Mouse (Mus musculus) myocyte (in vitro differentiated cells): Measurements from ENCODE around the gene Sox6. TPM values are rescaled to one million over a fixed set of nuclear protein-coding genes. Genes with fewer than 3 reads are reported as not detected.

Experiments used
- H3K27me3 ChIP-seq: one replicate; pipeline ENCODE4 v1.6.1; 2011; ENCODE audit not compliant: control insufficient read depth, insufficient read depth, insufficient read length
- H3K36me3 ChIP-seq: one replicate; pipeline ENCODE4 v1.6.1; 2011; ENCODE audit not compliant: control insufficient read depth, insufficient read depth
- H3K4me2 ChIP-seq: one replicate; pipeline ENCODE4 v1.6.1; 2011; ENCODE audit warnings: low read depth, control low read depth
- H3K4me3 ChIP-seq: one replicate; pipeline ENCODE4 v1.5.1; 2011; ENCODE audit warnings: mild to moderate bottlenecking, control low read depth, moderate library complexity
- H3K79me2 ChIP-seq: one replicate; pipeline ENCODE4 v1.6.1; 2011; ENCODE audit not compliant: control insufficient read depth, insufficient read depth
- H3ac ChIP-seq: one replicate; pipeline ENCODE4 v1.6.1; 2011; ENCODE audit not compliant: control insufficient read depth, insufficient read length
- CEBPB ChIP-seq: IDR thresholded peaks from 2 replicates; pipeline ENCODE4 v1.6.1; 2011; ENCODE audit warnings: mild to moderate bottlenecking, moderate library complexity; ENCODE audit not compliant: poor library complexity, insufficient read depth, severe bottlenecking
- E2F4 ChIP-seq: IDR thresholded peaks from one replicate; pipeline ENCODE4 v1.6.1; 2011; ENCODE audit warnings: mild to moderate bottlenecking, control low read depth, moderate library complexity; ENCODE audit not compliant: insufficient read depth
- MAX ChIP-seq: IDR thresholded peaks from one replicate; pipeline ENCODE4 v1.6.1; 2011; ENCODE audit warnings: low read depth, mild to moderate bottlenecking, control low read depth
- MYOD1 ChIP-seq, 3 experiments: IDR thresholded peaks; one replicate each; pipeline ENCODE4 v1.6.1; 2011; ENCODE audit warnings: control low read depth in 2 of 3, low read depth in 2 of 3, mild to moderate bottlenecking in 2 of 3, moderate library complexity in 1 of 3; ENCODE audit not compliant: insufficient read length in 2 of 3, control insufficient read depth in 1 of 3
- MYOG ChIP-seq, 3 experiments: IDR thresholded peaks; one replicate each; pipeline ENCODE4 v1.6.1; 2011; ENCODE audit warnings: control low read depth in 2 of 3, low read depth in 2 of 3, mild to moderate bottlenecking in 2 of 3; ENCODE audit not compliant: insufficient read length in 2 of 3, control insufficient read depth in 1 of 3, insufficient read depth in 1 of 3
- POLR2A ChIP-seq: IDR thresholded peaks from one replicate; pipeline ENCODE4 v1.6.1; 2011; ENCODE audit warnings: low read depth, mild to moderate bottlenecking, control low read depth, moderate library complexity; ENCODE audit not compliant: insufficient read length
- POLR2AphosphoS2 ChIP-seq: IDR thresholded peaks from one replicate; pipeline ENCODE4 v1.6.1; 2011; ENCODE audit warnings: low read depth, control low read depth; ENCODE audit not compliant: insufficient read length
- REST ChIP-seq: IDR thresholded peaks from one replicate; pipeline ENCODE4 v1.6.1; 2011; ENCODE audit warnings: mild to moderate bottlenecking, control low read depth, moderate library complexity; ENCODE audit not compliant: insufficient read depth, insufficient read length
- SRF ChIP-seq: IDR thresholded peaks from one replicate; pipeline ENCODE4 v1.6.1; 2011; ENCODE audit warnings: low read depth; ENCODE audit not compliant: control insufficient read depth, insufficient read length
- TCF12 ChIP-seq: IDR thresholded peaks from one replicate; pipeline ENCODE4 v1.6.1; 2011; ENCODE audit warnings: mild to moderate bottlenecking, control low read depth; ENCODE audit not compliant: poor library complexity, insufficient read depth, severe bottlenecking
- TCF3 ChIP-seq: IDR thresholded peaks from one replicate; pipeline ENCODE4 v1.6.1; 2011; ENCODE audit warnings: low read depth, control low read depth; ENCODE audit not compliant: insufficient read length
- USF1 ChIP-seq: IDR thresholded peaks from one replicate; pipeline ENCODE4 v1.6.1; 2011; ENCODE audit warnings: low read depth, mild to moderate bottlenecking, control low read depth, moderate library complexity
- polyA plus RNA-seq: library from polyadenylated mRNA; unstranded; fragments of >200 nt; fragmentation: generic; extraction: Trizol; gene quantifications from one replicate; pipeline ENCODE4 v1.2.1, GENCODE M21; 2012; ENCODE audit warnings: missing spikeins

The Sox6 gene
- polyA plus RNA-seq, 1 experiment = 0.11 TPM

DNA sequence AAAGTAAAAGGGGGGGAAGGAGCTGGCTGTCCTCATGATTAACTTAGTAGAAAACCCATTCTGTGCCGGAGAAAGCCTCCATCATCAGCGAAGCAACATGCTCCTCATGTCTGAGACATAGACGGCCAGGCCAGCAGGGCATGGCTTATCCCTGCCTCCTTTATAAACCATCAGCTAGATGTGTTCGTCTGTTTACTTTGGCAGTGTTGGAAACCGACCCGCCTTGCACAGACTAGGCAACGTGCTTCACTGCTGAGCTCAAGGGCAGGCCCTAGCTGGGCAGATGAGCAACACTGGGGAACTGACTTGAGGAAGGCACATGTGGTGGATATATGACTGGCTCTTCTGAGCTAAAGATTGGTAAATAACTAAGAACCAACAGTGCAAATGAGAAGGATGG is 538.4 kb downstream of the Sox6 start:
- Histone ChIP-seq H3K4me3 (no peak overlapping the region), H3K36me3 (no peaks in the 10 kb centered on the region), H3ac (no peak overlapping the region), H3K4me2 (no peak overlapping the region), H3K79me2 (no peaks in the 10 kb centered on the region), H3K27me3 (no peaks in the 10 kb centered on the region)
- no peak for TF ChIP-seq USF1

DNA sequence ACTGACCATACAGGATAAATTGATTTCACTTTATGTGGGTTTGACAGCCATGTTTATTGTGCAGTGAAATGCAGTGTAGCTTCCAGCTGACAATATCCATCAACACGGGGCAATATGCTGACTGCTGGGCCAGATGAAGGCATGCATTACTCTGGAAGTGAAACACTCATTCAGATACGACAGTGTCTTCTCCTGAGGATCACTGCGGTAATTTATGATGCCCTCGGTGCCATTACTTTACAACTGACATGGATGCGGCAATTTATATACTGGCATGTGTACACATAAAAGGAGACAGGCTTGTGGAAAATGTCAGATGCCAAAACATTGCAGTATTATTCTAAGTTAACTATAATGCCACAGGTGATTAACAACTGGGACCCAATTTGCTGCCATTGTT is 546.9 kb downstream of the Sox6 start:
- no peaks in the 10 kb centered on the region for H3K36me3 ChIP-seq
- no peaks in the 10 kb centered on the region for H3K79me2 ChIP-seq
- no peak overlapping the region for H3K4me2 ChIP-seq
- no peaks in the 10 kb centered on the region for H3K27me3 ChIP-seq
- H3K4me3 ChIP-seq = no peak overlapping the region
- no peak overlapping the region for H3ac ChIP-seq
- TF ChIP-seq POLR2AphosphoS2 (no peak), USF1 (no peak), POLR2A (no peak), MYOG (IDR thresholded peaks at IDR 0.05; ENCODE audit: control insufficient read depth in 1 of 3, insufficient read depth in 1 of 3, insufficient read length in 2 of 3, low read depth in 2 of 3) (no peak), TCF12 (no peak), TCF3 (no peak), MYOD1 (IDR thresholded peaks at IDR 0.05; ENCODE audit: control insufficient read depth in 1 of 3, insufficient read length in 2 of 3, low read depth in 2 of 3) (no peak), CEBPB (no peak), MAX (no peak)

DNA sequence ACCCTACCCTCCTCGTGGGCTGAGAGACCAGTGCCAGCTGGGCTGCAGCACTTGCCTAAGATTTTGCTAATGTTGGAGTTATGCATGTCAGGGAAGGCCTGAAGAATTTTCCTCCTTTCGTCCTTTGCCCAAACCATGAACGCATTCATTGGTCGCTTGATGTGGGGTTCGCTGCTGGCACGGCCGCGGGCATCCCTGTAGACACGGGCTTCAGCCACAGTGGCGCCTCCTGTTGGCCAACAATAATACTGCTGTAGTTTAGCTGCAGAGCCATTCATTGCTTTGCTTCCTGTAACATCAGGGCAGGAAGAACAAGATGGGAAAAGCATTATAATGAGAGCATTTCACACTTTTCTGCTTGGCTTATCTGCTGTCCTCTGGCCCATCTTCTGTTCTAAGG is 549.0 kb downstream of the Sox6 start:
- Histone ChIP-seq H3K79me2 (no peaks in the 10 kb centered on the region), H3K27me3 (no peaks in the 10 kb centered on the region), H3K36me3 (no peaks in the 10 kb centered on the region), H3K4me3 (no peak overlapping the region), H3K4me2 (no peak overlapping the region), H3ac (no peak overlapping the region)
- TF ChIP-seq TCF12 (no peak), USF1 (no peak), CEBPB (no peak), POLR2AphosphoS2 (no peak), MYOG (IDR thresholded peaks at IDR 0.05; ENCODE audit: control insufficient read depth in 1 of 3, insufficient read depth in 1 of 3, insufficient read length in 2 of 3, low read depth in 2 of 3) (no peak)

DNA sequence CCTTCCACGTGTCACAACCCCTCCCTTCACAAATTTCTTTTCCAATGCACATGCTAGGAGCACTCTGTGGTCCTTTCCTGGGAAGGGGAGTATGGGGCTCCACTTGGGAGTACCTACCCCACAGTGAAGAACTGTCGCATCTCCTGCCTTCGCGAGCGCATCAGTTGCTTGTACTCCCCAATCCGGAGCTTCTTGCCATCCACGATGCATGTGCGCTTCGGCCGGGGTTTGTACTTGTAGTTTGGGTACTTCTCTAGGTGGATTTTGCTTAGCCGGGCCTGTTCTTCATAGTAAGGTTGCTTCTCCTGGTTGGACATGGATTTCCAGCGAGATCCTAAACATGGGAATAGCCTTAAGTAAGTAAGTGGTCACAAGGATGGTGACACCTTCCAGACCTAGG is 552.2 kb downstream of the Sox6 start:
- TF ChIP-seq MAX (no peak), REST (no peak), TCF3 (no peak), SRF (no peak), USF1 (no peak), POLR2AphosphoS2 (no peak), POLR2A (no peak), MYOD1 (IDR thresholded peaks at IDR 0.05; ENCODE audit: control insufficient read depth in 1 of 3, insufficient read length in 2 of 3, low read depth in 2 of 3) (no peak), TCF12 (no peak), CEBPB (no peak)
- no peaks in the 10 kb centered on the region for H3K79me2 ChIP-seq
- H3K27me3 ChIP-seq = no peaks in the 10 kb centered on the region
- H3ac ChIP-seq = no peak overlapping the region
- H3K4me3 ChIP-seq = no peak overlapping the region
- H3K4me2 ChIP-seq = no peak overlapping the region
- no peaks in the 10 kb centered on the region for H3K36me3 ChIP-seq

DNA sequence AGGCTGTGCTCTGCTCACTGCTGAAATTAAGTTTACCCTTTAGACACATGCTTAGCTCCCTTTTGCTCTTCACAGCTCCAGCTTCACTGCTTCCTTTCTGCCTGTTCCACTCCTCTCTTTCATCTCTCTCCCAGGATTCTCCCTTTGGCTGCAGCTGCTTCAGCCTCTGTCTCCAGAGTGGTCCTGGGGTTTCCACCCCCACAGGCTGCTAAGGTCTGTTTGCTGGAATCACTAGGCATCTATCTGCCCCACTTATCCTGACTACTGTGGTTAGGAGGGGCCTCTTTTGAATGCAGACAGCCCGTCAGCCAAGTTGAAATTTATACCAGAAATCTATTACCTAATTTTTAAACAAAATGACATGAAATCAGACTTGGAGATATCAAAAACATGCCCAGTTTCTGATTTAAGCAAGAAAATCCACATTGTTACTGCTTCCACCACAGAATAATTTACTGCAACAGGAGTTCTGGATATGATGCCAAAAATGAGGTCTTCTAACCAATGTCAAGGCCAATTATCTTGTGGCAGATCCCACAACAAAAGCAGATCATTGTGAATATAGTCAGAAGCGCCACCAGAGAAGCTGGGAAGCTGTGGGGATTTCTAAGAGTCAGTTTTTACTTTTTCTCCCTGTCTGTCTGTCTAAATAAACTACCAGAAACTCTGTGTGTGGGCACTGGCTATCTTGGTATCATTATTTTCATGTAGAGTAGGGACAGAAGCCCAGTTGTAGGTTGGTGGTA is 552.8 kb downstream of the Sox6 start:
- H3K27me3 ChIP-seq = no peaks in the 10 kb centered on the region
- no peak overlapping the region for H3ac ChIP-seq
- no peak overlapping the region for H3K4me2 ChIP-seq
- H3K36me3 ChIP-seq = no peaks in the 10 kb centered on the region
- TF ChIP-seq E2F4 (no peak), POLR2AphosphoS2 (no peak), MYOD1 (IDR thresholded peaks at IDR 0.05; ENCODE audit: control insufficient read depth in 1 of 3, insufficient read length in 2 of 3, low read depth in 2 of 3) (no peak), TCF12 (no peak), SRF (no peak), MYOG (IDR thresholded peaks at IDR 0.05; ENCODE audit: control insufficient read depth in 1 of 3, insufficient read depth in 1 of 3, insufficient read length in 2 of 3, low read depth in 2 of 3) (no peak), MAX (no peak)
- H3K4me3 ChIP-seq = no peak overlapping the region
- no peaks in the 10 kb centered on the region for H3K79me2 ChIP-seq
